Mouse (Mus musculus) kidney, adult 18-20 months (tissue): ENCODE results near the gene Pdzk1.
A peak's percentile ranks its signal among the peaks of the same experiment; 100 is the strongest.

Experiments
- DNase-seq: peaks from one replicate; pipeline ENCODE4 v3.0.0; 2021

Pdzk1 gene

DNA sequence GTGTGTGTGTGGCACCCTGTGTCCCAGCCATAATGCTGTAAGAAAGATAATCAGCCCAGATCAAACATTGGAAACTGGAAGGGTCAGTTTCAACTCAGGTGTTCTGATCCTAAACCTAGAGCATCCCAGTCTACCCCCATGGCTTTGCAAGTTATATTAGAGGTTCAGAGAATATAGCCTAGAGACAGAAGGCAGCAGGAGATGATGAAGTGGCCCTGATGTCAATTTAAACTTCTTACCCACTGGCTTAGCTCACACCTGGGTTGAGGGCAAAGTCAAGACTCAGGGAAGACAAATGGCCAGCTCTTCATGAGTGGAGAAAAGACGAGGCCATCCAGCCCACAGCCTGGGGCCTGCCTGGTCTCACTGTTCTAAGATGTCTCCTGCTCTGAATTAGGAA lies at the start of gene Pdzk1, which contains the start of gene Cd160:
Pdzk1 (plus strand) TSS at position 301 of the 400 bp plus-strand sequence.
Cd160 (minus strand) TSS at position 368 of the 400 bp plus-strand sequence.
- DNase-seq, result no peak

DNA sequence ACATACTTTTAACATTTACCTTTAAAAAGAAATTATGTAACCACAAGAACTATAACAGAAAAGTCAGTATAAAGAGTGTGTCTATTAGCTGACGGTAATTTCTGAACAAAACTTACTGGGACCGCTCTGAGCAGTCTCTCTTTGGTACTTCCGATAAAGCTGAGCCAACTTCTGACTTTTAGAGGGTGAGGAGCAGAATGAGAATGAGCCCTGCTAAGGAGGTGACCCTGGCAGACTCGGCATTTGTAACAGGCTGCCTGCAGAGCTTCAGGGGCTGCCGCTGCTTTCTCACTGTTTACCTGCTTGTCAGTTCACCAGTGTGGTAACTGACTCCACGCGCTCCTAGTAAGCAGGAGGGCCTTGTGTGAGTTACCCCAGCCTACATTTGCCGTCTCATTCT lies 46.8 kb upstream of the Pdzk1 start:
- no peak for DNase-seq

DNA sequence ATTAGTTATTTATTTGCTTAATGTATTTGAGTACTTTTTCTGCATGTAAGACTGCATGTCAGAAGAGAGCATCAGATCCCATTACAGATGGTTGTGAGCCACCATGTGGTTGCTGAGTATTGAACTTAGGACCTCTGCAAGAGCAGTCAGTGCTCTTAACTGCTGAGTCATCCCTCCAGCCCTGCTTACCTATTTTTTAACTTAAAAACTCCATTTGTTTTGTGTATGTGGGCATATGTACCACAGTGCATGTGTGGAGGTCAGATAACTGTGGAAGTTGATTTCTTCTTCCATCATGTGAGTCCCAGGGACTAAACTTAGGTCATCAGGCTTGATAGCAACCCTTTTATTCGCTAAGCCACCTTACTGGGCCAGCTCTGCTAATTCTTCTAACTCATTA lies 41.3 kb upstream of the Pdzk1 start:
- no peak for DNase-seq

DNA sequence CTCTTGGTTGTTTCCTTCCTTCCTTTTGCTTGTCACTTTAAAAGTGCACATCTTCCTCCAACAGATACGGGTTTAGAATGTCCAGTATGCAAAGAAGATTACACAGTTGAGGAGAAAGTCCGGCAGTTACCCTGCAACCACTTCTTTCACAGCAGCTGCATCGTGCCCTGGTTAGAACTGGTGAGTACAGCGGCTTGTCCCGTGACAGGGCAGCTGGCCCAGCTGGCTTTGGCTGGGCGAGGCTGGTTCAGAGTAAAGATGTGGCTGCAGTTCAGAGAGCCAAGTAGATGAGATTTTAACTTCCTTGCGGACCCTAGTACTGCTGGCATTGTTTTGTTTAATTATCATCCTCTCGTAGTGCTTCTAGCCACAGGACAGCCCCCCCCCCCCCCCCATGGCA lies 40.6 kb upstream of the Pdzk1 start:
- peak; percentile 73 for DNase-seq

DNA sequence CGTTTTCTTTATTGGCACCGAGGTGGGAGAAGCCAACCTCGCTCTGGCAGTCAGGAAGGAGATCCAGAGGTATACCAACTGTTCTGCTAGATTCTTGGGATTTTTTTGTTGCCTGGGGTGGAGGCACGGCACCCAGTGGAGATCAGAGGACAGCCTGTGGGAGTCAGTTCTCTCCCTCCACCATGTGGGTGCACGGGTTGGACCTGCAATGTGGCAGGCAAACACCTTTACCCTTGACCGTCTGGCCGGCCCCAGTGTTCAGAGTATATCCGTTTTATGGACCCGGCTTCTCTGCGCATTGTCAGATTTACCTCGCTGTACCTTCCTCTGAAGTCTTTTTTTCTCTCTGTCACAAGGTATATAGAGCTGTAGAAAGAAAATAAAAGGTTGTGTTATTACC lies 28.8 kb upstream of the Pdzk1 start:
- no peak for DNase-seq

DNA sequence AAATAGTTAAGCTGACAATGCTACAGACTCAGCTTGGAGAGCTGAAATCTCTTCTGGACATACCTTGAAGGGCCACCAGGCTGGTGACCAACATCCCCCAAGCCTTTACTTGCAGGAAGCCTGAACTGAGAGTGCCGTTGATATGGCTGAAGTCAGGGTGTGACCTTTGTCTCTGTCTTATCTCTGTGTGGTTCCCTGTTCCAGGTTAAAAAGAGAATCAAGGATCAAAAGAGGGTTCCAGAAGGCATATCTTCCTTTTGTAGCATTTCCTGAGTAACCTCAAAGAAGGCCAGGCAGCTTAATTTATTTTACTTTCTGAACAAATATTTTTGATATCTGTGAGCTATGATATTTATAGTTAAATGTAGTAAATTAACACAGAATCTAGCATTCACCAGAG lies 26.9 kb upstream of the Pdzk1 start:
- no peak for DNase-seq

DNA sequence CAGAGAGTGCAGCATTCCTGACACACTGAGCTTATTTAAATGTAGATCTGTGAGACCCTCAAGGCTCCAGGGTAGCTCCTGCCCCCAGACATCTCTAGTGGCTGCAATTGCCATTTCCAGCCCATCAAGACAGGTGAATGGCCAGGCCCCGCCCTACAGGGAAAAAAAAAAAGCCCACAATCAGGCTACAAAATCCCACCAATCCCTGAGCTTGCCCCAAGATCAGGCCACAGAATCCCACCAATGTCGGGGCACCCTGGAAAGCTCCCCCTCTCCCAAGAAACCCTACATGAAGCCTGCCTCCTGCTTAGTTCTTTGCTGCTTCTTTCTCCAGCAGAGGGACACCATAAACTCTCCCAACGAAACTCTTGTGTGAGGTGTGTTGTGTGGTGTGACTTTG lies 20.9 kb upstream of the Pdzk1 start:
- no peak for DNase-seq

DNA sequence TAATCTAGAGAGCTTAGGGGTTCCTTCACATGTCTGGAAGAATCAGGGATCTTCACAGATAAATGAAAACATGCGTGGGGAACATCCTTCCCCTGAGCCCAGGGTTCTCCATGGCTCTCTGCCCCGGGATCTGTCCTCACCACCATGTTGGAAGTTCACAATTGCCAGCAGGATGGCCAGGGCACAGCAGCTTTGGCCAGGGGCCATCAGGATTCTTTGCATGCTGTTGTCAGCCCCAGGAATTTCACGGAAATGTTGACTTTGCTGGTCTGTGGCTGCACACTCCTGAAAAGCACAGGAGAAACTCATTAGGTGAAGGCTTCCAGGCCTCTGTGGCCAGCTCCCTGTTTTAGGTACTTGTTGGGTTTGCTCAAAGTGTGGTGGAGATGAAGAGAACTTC lies 20.4 kb upstream of the Pdzk1 start:
- DNase-seq, result no peak

DNA sequence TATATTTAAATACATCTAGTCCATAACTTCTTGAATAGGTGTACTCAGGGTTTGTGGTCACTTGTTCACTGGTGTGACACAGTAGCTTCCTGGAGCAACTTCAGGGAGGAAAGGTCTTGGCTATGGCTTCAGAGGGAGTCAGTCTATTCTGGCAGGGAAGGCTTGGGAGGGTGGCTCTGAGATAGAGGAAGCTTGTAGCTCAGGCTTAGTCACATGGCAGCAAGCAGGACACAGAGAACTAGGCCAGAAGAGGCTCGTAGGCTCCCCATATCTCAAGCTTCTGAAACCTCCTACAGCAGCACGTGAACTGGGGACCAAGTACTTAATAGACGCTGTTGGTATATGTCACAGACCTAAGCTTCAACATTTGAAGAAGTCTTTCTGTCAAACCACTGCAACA lies 17.9 kb upstream of the Pdzk1 start:
- no peak for DNase-seq

DNA sequence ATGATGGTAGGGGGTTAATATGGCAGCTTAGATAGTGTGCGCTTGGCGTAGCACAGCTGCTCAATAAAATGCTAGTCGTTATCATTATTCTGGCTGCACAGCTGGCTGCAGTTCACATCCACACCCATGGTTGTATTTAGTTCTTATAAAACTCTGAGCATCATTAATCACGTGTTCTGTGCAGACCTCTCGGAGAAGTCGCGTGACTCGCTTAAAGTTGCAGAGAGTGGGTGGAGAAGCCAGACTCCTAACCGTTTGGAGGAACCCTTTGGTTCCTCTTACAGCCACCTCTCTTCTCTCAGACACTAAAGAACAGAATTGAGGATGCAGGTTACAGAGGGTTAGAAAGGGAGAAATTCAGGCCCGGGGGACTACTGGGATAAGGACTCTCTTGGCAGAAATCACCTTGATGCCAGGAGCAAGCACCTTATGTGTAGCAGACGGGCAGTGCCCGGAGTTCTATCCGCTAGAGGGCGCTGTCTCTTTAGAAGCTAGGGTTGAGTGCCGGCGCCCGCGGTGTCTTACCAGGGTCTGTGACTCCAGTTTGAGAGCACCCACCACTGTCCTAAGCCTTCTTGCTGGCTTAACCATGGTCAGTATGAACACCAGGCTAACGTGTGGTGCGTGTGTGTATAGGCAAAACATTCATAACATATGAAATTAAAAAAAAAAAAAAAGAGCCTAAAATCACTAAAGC lies 16.5 kb upstream of the Pdzk1 start:
- peak; percentile 90 for DNase-seq

DNA sequence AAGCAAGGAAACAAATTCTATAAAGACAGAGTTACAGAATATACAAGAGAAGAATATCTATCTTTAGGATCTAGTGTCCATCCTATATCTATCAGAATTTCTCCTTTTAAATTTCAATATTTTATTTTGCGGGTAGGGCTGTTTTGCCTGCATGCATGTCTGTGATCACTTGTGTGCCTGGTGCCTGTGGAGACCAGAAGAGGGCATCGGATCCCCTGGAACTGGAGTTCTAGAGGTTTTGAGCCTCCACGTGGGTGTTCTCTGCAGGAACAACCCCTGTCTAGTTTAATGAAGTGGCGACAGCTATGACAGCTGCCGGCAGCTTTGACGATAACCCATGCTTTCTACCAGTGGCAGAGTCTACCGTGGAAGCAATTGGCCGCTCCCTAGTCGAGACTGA lies 16.0 kb upstream of the Pdzk1 start:
- peak; percentile 58 for DNase-seq

DNA sequence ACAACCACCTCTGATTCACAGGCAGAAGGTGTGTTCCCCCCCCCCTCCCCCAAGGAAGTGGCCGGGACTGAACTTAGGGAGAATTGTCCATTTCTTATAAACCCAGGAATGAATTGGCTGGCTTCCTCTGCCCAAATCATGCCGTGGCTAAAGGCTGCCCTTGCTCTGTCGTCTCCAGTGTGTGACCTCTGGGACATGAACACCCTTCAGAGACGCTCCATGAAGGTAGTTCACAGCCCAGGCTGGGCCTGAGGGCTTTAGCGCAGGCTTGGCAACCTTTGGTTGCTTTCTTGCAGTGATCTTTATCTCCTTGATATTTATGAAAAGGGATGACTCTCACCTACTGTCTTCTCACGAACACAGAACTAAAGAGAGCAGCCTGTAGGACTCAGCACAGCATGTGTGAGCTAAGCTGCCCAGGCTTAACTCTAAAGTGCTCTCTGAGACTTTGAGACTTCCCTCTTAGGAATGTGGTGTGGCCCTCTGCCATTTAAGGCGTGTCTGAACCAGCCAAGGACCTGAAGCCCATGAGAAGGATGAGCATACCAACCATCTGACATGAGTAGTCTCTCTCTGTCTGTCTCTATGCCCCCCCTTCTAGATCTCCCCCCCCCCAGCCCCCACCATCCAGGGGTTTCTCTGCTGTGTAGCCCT lies 15.4 kb upstream of the Pdzk1 start:
- peak; percentile 73 for DNase-seq

DNA sequence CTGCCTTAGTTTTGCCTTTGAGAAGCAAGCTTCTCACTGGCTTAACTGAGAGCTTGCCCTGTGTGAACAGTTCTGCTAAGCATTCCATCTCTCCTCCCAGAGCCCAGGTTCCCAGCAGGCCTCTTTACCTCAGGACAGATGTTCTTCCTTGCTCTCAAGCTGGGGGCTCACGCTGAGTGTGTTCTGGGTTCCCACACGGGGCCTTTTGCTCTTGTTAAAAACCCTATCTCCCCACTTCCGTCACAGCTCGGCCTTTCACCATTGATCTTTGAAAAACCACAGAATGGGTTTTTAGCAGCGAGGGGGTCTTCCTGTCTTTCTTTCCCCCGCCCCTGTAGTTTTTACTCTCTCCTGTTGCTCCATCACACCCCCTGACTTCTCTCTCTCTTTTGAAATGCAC lies 14.7 kb upstream of the Pdzk1 start:
- no peak for DNase-seq

DNA sequence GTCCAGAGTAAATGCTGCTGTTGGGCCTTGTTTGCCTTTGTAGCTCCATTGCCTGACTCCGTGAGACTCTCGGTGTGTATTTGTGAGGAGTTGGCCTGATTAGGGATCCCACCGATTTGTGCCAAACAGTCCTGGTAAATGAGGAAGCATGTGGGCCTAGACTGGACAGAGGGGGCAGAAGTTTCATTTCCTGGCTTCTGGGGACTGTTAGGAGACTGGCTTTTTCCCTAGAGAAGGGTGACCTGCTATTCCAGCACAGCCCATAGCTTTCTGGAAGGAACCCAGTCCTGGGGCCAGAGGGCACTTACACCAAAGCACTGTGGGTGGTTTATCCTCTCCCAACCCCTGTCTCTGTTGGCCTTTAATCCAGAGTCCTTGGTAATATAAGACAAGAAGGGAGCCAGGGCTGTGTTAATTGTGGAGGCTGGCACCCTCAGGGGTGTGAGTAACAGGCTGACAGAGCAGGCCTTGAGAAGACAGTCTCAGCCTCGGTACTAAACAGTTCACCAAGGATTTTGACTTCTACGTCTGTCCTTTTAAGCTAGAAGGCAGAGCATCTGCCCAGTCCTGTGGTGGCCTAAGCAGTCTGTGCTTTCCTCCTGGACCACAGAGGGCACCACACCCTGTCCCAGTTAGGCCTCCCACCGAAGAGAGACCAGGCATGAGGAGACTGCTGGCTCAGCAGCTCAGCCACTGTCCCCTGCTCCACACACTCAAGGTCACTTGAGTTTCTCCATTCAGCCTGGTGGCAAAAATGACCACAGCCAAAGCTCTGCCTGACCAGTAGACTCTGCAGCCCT lies 8.8 kb upstream of the Pdzk1 start:
- DNase-seq, result peak; percentile 66

DNA sequence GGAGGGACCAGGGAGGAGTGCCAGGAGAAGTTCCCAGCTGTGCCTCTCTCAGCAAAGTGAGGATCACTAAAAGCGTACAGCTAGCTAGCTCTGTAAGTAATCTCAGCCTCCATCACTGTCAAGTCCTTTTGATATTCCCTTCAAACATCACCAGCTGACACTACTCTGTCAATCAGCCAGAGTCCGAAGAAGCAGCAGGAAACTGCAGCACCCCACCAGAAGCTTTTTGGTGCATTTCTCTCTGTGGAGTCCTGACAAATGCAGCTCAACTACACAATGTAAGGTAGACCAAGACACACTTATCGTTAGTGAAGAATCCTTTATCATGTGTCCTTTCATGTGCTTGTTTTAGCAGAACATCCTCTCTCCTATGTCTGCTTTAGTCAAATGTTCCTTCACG lies 7.5 kb upstream of the Pdzk1 start:
- no peak for DNase-seq

DNA sequence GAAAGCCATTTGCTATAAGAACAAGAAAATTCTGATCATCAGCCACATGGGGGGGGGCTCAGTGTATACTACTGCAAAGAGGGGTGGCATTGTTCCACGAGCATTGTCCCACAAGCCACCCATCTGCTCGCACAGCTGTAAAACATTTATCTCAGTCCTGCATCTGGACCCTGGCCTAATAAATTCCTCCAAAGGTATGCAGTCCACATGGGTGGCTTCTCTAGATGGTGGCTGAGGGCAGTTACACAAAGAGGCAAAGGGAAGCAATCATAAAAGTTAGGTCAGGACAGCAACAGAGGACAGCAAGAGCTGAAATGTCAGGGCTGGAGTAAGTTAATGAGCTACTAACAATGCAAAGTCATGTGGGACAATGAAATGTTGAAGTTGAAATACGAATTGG lies 5.4 kb upstream of the Pdzk1 start:
- peak; percentile 40 for DNase-seq

DNA sequence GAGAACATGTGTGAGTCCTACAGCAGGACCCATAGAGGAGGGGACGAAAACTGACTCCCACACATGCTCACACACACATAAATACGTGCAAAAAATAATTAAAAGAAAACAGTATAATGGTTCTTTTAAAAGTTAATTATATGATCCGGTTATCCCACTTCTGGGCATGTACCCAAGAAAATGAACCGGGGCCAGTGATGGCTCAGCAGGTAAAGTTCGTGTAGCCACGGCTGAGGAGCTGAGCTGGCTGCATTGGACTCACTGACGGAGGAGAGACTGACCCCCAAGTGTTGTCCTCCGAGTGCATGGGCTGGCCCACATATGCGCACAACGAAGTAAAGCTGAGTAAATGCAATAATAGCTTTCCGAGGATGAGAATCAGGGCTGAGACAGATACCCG lies 4.5 kb upstream of the Pdzk1 start:
- DNase-seq, result peak; percentile 58

DNA sequence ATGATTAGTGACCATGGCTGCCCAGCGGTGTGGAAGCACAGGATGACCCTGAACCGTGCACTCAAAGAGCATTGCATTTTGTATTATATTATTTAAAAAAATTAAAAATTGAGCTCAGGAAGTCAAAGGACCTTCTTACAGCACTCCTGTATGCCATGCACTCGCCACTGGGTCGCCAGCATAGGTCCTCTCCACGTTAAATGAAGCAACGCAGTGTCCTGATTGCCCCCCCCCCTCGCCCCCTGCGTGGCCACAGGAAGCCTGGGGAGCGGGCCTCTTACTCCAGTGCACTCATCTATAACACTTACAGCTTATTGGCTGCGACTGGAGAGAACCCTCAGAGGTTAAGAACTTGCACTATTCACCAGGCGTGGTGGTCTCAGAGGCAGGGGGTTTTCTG lies 3.8 kb upstream of the Pdzk1 start:
- peak; percentile 13 for DNase-seq

DNA sequence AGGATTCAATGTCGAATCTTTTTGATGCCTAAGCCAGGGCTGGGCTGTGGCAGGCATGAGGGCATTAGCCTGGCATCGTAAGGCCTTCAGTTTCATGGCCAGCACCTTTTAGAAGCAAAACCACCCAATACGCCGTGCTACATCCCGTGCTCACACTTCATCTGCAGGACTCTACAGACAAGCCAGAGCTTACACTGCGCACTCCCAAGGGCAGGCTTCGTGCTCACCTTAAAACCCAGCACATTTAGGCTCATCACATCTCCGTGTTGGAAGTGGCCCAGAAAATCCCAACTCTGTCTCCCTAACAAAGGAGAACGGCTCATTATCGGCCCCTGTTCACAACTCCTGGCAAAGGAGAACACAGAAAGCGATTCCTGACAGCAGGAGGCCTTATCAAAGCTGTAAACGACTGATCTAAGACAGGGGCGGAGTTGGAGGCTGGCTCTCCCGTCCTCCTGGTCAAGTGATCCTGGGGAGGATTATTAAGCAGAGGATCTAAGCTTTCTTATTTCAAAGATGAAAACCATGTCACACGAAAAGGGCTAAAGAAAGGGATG lies 698 bp upstream of the Pdzk1 start:
- DNase-seq, result no peak

DNA sequence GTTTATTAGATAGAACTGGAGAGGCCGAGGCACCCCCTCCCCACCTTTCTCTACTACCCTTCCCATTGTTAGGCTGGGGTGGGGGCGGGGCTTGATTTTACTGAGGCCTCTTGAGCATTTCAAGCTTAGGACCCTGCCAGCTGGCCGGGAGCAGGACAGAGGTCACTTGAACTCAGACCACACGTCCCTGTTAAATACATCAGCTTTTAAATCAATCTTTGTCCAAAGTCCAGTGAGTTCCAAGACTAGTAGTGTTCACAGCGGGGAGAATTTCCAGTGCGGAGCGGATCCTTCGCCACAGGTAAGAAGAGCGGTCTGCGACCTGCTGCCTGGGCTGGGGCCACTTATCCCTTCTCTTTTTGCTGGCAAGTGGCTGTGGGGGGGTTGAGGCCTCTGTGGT lies 772 bp downstream of the Pdzk1 start:
- DNase-seq, result peak; percentile 80

DNA sequence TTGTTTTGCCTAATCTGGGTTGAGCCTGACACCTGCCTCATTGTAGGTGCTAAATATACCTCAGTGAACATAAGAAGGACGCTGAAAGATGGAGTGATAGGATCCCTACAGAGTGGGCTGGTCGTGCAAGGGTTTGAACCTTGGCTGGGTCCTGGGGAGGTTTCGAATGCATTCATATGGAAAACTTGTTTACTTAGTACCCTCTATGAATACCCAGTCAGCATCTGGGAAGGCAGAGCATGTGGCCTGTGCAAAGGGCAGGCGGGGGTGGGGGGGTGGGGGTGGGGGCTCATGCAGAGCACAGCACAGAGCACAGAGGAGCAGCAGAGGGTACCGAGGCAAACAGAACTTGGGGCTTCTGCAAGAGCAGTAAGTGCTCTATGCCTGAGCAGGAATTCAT lies 3.8 kb downstream of the Pdzk1 start:
- peak; percentile 55 for DNase-seq

DNA sequence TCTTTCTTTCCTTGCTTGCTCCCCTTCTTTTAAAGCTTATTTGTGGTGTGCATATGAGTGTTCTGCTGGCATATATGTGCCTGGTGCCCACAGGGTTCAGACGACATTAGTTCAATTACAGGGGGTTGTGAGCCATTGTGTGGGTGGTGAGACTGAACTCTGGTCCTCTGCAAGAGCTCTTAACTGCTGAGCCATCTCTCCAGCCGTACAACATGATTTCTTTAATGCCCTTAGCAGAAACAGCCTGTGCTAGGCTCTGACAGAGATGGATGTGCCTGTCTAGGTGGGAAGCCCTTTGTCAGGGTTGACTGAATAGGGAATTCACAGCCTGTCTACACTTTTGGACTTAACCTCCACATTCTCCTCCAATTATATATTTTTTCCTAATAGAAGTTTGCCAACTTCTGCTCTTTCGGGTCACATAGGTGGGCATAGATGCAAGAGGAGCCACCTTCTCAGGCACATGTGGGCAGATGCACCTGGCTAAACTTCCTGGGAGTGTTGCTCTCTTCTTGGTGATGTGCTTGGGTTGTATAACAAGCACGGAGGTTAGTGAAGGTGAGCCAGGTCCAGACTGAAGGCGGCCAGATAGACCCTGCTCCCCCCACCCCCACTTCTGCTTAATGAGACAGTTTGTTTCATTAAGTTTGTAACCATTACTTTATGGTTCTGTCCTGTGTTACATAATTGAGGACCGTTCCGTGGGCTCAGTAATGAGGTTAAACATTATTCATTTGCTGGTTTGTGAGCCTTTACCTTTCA lies 5.7 kb downstream of the Pdzk1 start:
- DNase-seq, result peak; percentile 52

DNA sequence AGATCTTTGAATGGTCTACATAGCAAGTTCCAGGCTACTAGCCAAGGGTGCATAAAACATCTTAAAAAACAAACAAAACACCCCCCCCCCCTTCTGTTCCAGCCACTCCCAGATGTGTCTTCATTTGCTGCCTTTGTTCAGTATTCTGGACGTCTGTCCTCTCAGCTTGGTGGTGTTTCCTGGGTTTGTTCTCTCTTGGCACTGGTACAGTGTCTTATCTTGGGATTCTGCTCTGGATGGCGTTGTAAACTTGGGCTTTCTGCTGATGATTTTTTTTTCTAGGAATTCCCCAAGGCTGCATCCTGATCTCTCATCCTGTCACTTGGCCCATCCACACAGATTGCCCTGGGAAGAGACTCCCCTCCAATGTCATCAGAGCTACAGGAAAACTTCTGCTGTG lies 7.3 kb downstream of the Pdzk1 start:
- DNase-seq, result no peak
